Mouse (Mus musculus): ENCODE measurements at regions not wholly inside any gene's neighbourhood (a gene's known extent, or its start where the extent isn't known, plus 50 kb on each side); places are given as distances from the start of the nearest gene placed in this dataset.

GRCm38 (mm10) chr4:69761841-69762240 lies 648.4 kb downstream of the Cdk5rap2 start:
- TF ChIP-seq CTCF (conservative IDR thresholded peaks at IDR 0.05; ENCODE audit: low read length): no peak
- TF ChIP-seq POU5F1 (IDR thresholded peaks at IDR 0.05; ENCODE audit: borderline replicate concordance, low read length): no peak

All from E14TG2a.4 (cell line).